Mouse (Mus musculus) layer of hippocampus, postnatal 14 days (tissue): ENCODE data around the gene Vwa3b. TPM values are rescaled to one million over a fixed set of nuclear protein-coding genes. Genes with fewer than 3 reads are reported as not detected.
"Not testable (repeated sequence)": the region's sequence is repeated elsewhere in the genome, so short reads cannot be mapped to it uniquely, and the experiment has no call there.

ENCODE experiments used
- DNase-seq, 2 experiments: peaks; one replicate each; pipeline ENCODE4 v3.0.0; 2021 to 2022; ENCODE audit warnings: low spot score in 2 of 2, mixed read lengths in 1 of 2
- long read RNA-seq, 2 experiments: library from polyadenylated mRNA; stranded (forward); transcript quantifications; one replicate each; pipeline ENCODE4 v2.0.0; 2021
- total RNA-seq, 2 experiments: library from RNA; stranded (reverse); gene quantifications; 2 replicates each; pipeline ENCODE4 v1.2.3; 2021

The Vwa3b gene
- total RNA-seq: 10 to 100 TPM; 10.5 to 15.0 TPM
- long read RNA-seq, experiment 1, partial matches to known transcripts: 0 of 2 reads
- long read RNA-seq, experiment 1, other reads (novel, unspliced or antisense): 2 of 2 reads
- long read RNA-seq, experiment 2, partial matches to known transcripts: 3 of 4 reads
- long read RNA-seq, experiment 2, other reads (novel, unspliced or antisense): 1 of 4 reads

- no peak for DNase-seq
Measured at GRCm38 (mm10) chr1:37025962-37026686, at the start of gene Vwa3b. Vwa3b (plus strand) TSS chr1:37026596.

DNA sequence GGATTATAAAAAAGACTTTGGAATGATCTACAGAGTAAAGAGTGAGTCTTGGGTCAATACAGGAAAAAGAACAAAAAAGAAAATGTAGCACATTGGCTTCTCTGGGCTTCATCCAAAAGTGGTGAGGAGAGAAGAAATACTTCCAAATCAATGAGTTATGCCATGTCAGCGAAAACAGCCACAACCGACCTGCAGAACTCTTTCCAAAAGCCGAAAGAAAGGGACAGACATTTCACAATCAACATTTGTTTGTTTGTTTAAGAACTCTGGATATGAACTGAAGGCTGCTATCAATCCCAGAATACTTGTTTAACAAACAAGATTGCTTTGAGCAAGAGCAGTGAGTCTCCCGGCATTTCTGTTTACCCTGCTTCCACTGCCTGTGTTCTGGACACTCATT is 49.6 kb upstream of the Vwa3b start:
- DNase-seq: no peak

DNA sequence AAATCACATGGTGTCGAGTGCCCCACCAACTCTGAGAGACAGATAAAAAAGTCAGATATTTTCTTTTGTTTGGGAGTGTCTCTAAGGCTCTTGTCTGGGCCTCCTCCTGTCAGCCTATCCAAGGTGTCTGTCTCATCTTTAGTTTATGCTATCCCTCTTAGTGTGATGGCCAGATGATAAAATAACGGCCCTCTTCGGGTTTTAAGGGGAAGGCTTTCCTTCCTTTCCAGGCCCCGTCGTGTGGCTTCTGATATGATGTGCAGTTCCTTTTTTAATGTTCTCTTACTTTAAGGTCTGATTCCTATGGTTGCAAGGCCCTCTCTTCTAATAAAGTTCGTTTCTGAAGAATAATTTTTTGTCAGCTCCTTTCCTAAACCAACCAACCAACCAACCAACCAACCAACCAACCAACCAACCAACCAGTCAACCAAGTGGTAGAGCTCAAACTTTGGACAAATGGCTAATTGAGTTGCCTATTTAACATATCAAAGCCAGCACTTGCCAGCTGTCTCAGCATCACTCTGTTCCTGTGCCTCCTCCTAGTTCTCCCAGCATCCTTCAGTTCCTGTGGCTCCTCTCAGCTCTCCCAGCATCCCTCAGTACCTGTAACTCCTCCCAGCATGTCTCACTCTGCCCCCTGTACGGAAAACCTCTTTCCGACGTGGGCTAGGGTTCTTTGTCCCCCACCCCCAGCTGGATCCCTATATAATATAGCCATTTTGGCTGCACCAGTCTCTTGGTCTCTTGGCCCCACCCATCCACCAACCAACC is 44.0 kb upstream of the Vwa3b start:
- DNase-seq: no peak

DNA sequence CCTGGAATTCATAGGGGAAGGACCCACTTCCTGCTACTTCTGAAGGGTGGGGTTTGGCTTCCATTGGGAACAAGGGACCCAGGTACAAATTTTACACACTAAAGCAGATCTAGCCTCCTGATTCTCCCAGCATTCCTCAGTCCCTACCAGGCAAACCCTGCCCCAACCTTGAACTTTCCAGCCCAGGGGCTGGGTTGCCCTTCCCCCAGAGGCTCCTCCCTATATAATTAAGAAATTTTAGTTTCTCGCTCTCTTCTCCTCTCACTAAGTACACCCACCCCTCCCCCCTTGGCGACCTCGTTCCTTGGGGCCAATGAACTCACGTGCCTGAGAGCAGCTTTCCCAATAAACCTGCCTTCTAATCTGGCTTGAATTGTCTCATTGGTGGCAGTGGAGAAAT is 42.6 kb upstream of the Vwa3b start:
- DNase-seq: no peak

DNA sequence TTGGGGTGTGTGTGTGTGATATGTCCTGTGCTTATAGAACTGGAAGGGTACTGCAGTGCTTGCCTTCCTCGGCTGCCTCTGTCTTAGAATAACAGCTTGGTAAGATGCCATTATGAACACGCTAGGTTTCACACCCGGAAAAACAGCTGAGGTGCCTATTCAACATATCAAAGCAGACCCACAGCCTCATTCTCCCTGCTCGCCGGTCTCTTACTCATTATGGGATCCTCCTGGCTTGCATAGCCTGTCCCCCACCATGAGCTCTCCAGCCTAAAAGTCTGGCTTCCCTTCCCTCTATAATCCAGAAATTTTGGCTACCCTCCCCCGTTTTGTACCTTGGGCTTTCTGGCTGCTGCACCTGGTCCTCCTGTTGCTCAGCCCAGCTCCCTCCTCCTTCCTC is 42.0 kb upstream of the Vwa3b start:
- DNase-seq: no peak

- DNase-seq: no peak
Measured at GRCm38 (mm10) chr1:36985896-36986295, 40.5 kb upstream of the Vwa3b start.

DNA sequence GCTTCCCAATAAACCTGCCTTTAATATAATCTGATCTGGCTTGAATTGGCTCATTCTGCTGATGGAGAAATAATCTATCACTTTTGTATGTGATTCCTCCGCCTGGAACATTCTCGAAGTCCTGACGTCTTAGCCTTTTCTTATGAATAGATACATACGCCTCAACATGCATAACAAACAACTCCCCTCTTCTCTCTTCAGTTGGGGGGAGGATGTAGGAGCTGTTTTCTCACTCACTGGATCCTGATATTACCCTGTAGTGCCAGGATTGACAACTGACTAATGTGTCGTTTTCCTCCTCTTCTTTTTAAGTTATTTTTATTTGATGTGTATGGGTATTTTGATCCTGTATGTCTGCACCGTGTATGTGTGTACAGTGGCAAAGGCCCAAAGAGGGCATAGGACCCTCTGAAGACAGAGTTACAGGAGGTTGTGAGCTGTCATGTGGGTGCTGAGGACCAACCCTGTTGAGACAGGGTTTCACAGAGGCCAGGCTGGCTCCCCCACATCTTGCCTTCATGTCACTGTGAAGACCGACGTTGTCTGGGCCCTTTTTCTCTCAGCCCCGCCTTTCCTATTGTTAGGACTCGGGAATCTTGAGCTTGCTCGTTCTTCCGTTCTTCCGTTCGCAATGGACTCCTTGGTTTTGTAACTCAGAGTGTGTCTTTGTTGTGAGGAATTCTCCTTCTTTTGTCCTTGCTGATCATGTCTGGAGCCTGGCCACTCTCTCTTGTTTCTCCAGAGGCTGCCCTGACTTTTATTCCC is 39.8 kb upstream of the Vwa3b start:
- DNase-seq: no peak

- DNase-seq: no peak
Measured at GRCm38 (mm10) chr1:36987172-36988148, 38.9 kb upstream of the Vwa3b start.

- no peak for DNase-seq
Measured at GRCm38 (mm10) chr1:36988161-36988560, 38.2 kb upstream of the Vwa3b start.

DNA sequence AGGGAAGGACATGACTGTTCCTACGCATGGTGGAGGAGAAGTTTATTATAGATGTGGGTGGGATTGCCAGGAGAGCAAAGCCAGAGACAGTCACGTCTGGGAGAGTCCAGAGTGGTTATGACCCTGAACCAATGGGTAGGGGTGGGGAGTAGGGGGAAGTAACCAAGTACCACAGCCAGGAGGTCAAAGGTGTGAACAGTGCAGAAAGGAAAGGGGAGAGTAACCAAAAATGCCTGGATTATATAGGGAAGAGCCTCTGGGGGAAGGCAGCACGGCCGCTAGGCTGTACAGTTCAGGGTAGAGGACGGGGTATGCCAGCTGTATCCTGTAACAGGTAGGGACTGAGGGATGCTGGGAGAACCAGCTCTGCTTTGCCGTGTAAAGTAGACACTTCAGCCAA is 37.8 kb upstream of the Vwa3b start:
- DNase-seq: no peak

GRCm38 (mm10) chr1:36994296-36994695 is 32.1 kb upstream of the Vwa3b start:
- no peak for DNase-seq

- DNase-seq: no peak
Measured at GRCm38 (mm10) chr1:36995760-36996159, 30.6 kb upstream of the Vwa3b start.

DNA sequence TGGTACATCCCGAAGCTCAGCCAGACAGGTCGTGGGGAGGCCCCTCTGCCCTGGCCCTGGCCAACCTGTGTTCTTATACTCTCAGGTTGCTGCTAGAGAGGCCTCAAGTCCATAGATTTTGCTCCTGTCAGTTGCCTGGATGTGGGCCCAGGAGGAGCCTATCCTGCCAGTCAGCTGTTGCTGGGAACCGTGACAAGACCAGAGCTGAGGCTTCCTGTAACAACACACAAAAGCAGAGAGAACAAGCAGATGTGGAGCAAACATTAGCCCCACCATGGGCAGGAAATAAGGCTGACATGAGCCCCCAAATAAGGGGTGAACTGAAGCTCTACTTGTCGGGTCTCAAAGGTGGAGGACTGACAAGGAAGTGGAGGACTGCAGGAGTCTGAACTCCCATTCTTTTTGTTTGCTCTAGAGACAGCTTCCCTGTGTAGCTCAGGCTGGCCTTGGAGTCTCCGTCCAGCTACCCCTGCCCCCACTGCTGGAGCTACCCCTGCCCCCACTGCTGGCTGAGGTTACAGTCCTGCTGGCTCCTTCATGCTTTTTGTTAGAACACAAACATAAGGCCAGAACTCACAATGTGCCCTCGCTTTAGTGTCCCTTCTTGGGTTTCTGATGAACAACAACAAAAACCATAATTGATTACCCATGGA is 29.7 kb upstream of the Vwa3b start:
- DNase-seq: peak in 1 of 2 experiments; percentile 3

DNA sequence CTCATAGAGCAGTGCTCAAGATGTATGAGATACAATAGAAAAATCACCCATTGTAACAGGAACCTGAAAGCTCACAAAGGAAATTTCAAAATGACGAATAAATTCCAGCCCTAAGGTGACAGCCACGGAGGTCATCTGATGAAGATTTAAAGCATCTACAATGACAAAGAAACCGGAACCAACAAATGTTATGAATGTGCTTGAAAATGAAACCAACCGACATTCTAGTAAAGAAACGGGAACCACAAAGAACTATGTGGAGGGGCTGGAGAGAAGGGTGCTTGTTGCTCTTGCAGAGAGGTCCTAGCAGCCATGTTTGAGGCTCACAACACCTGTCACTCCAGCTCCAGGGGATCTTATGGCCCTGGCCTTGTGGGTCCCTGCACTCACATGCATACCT is 26.1 kb upstream of the Vwa3b start:
- DNase-seq: no peak

- DNase-seq: no peak
Measured at GRCm38 (mm10) chr1:37001636-37002315, 24.6 kb upstream of the Vwa3b start.

DNA sequence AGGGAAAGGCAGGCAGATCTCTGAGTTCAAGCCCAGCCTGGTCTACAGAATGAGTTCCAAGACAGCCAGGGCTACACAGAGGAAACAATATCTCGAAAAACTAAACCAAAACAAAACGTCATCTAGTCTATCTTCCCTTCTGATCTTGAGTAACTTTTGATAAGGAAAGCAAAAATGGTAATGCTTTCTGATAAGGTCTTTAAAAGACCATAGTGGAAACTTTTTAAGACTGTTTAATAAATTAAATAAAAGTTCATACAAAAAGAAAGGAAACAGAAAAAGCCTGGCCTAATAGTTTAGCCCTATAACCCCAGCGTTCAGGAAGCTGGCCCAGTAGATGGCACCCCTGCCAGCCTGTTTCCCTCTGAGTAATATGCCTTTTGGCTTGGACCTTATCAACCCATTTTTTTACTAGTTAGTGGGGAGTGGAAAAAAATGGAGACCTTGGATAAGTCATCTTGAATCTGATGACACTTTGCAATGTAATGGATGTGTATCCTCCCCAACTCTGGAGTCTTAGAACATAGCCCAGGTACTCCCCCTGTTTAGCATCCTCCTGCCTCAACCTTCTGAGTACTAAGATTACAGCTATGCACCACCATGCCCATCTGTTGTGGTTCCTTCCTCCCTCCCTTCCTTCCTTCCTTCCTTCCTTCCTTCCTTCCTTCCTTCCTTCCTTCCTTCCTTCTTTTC is 23.9 kb upstream of the Vwa3b start:
- no peak for DNase-seq

- no peak for DNase-seq
Measured at GRCm38 (mm10) chr1:37004533-37004932, 21.9 kb upstream of the Vwa3b start.

DNA sequence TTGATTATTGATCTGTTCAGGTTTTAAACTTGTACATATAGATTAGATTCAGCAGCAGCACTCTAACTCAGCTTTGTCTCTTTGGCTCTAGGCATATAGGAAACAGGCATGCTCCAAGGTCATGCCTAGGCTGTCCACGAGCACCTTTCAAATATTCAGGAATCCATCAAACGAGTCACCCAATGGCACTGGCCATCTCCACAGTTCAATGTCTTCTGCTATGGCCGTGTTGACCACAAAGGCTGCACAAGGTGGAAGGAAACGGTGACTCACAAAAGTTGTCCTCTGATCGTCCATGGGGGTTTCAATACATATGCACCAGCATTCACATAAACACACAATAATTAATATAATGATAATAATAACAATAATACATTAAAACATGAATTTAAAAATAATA is 21.4 kb upstream of the Vwa3b start:
- no peak for DNase-seq

DNA sequence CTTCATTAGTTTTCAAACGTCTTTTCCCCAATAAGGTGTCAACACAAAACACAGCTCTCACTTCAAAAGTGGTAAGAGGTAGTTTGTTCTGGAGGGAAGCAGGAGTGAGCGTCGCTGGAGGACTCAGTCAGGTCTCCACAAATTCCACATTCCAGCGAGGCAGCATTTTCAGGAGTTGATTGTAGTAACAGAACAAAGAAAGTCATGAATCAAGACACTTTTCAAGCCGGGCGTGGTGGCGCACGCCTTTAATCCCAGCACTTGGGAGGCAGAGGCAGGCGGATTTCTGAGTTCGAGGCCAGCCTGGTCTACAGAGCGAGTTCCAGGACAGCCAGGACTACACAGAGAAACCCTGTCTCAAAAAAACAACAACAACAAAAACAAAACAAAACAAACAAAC is 19.9 kb upstream of the Vwa3b start:
- DNase-seq: not testable (repeated sequence)
